Mouse (Mus musculus) macrophage (primary cell): ENCODE results near the gene Smpd3. TPM values are rescaled to one million over a fixed set of nuclear protein-coding genes. Genes with fewer than 3 reads are reported as not detected.

ENCODE experiments used
- H3K27ac ChIP-seq: fragments of 350-480 bp; formaldehyde crosslinking; 2 replicates; pipeline ENCODE4 v1.9.0; 2021
- H3K36me3 ChIP-seq: fragments of 350-480 bp; formaldehyde crosslinking; 2 replicates; pipeline ENCODE4 v1.9.0; 2021; ENCODE audit errors: inconsistent target
- H3K4me3 ChIP-seq: fragments of 350-480 bp; formaldehyde crosslinking; 2 replicates; pipeline ENCODE4 v1.9.0; 2021; ENCODE audit errors: inconsistent target
- H3K79me2 ChIP-seq: fragments of 350-480 bp; formaldehyde crosslinking; 2 replicates; pipeline ENCODE4 v1.9.0; 2021; ENCODE audit errors: inconsistent target
- WGBS: methylation state at CpG from one replicate; pipeline ENCODE4 v1.1.7; 2026; ENCODE audit warnings: inconsistent platforms; ENCODE audit not compliant: missing documents; 5-methylcytosine and 5-hydroxymethylcytosine counted together
- polyA plus RNA-seq: library from polyadenylated mRNA; stranded (reverse); fragments of 250-400 nt; gene quantifications from 3 replicates; pipeline ENCODE4 v1.2.4, GENCODE M21; 2018; ENCODE audit warnings: inconsistent platforms

The Smpd3 gene
- polyA plus RNA-seq, 1 experiment from 2014 or later, result 1.0 TPM

GRCm38 (mm10) chr8:106343471-106343870 is 5.7 kb upstream of the Smpd3 start:
- H3K4me3 ChIP-seq, result no peak overlapping the region
- H3K27ac ChIP-seq, result no peak overlapping the region
- H3K79me2 ChIP-seq, result no peaks in the 10 kb centered on the region
- H3K36me3 ChIP-seq, result no peaks in the 10 kb centered on the region
- WGBS, result 64% methylated on average over 5 of the region's 5 CpGs

- 50% methylated on average over 7 of the region's 7 CpGs for WGBS
Measured at GRCm38 (mm10) chr8:106342828-106343227, 5.0 kb upstream of the Smpd3 start.

GRCm38 (mm10) chr8:106338741-106339209 is 987 bp upstream of the Smpd3 start:
- Histone ChIP-seq H3K36me3 (no peaks in the 10 kb centered on the region), H3K4me3 (peak overlapping the region; percentile 42), H3K27ac (peak overlapping the region; percentile 83), H3K79me2 (no peaks in the 10 kb centered on the region)
- WGBS, result 11% methylated on average over 8 of the region's 8 CpGs

More at GRCm38 (mm10) chr8:106342828-106343227, 5.0 kb upstream of the Smpd3 start:
- Histone ChIP-seq H3K4me3 (no peak overlapping the region), H3K27ac (no peak overlapping the region), H3K79me2 (no peaks in the 10 kb centered on the region), H3K36me3 (no peaks in the 10 kb centered on the region)

GRCm38 (mm10) chr8:106336561-106336960 is 1.2 kb downstream of the Smpd3 start:
- WGBS, result 9% methylated on average over 31 of the region's 41 CpGs
- no peak overlapping the region for H3K4me3 ChIP-seq
- H3K27ac ChIP-seq, result no peak overlapping the region
- no peaks in the 10 kb centered on the region for H3K79me2 ChIP-seq
- H3K36me3 ChIP-seq, result no peaks in the 10 kb centered on the region

GRCm38 (mm10) chr8:106336031-106336430 is 1.8 kb downstream of the Smpd3 start:
- H3K4me3 ChIP-seq, result no peak overlapping the region
- H3K79me2 ChIP-seq, result no peaks in the 10 kb centered on the region
- no peak overlapping the region for H3K27ac ChIP-seq
- H3K36me3 ChIP-seq, result no peaks in the 10 kb centered on the region
- 62% methylated on average over 4 of the region's 4 CpGs for WGBS

- no peaks in the 10 kb centered on the region for H3K36me3 ChIP-seq
- WGBS, result 73% methylated on average over 4 of the region's 4 CpGs
- H3K79me2 ChIP-seq, result no peaks in the 10 kb centered on the region
- H3K27ac ChIP-seq, result no peak overlapping the region
- no peak overlapping the region for H3K4me3 ChIP-seq
Measured at GRCm38 (mm10) chr8:106335196-106335595, 2.6 kb downstream of the Smpd3 start.

GRCm38 (mm10) chr8:106333346-106333745 is 4.4 kb downstream of the Smpd3 start:
- no peaks in the 10 kb centered on the region for H3K79me2 ChIP-seq
- no peak overlapping the region for H3K27ac ChIP-seq
- no peak overlapping the region for H3K4me3 ChIP-seq
- WGBS, result 48% methylated on average over 8 of the region's 8 CpGs
- no peaks in the 10 kb centered on the region for H3K36me3 ChIP-seq

GRCm38 (mm10) chr8:106332498-106332897 is 5.3 kb downstream of the Smpd3 start:
- H3K79me2 ChIP-seq, result no peaks in the 10 kb centered on the region
- no peak overlapping the region for H3K27ac ChIP-seq
- H3K36me3 ChIP-seq, result no peaks in the 10 kb centered on the region
- WGBS, result 58% methylated on average over 4 of the region's 4 CpGs
- no peak overlapping the region for H3K4me3 ChIP-seq

GRCm38 (mm10) chr8:106326624-106327023 is 11.2 kb downstream of the Smpd3 start:
- 92% methylated on average over 4 of the region's 4 CpGs for WGBS
- Histone ChIP-seq H3K79me2 (no peaks in the 10 kb centered on the region), H3K27ac (no peak overlapping the region), H3K36me3 (no peaks in the 10 kb centered on the region), H3K4me3 (no peak overlapping the region)

GRCm38 (mm10) chr8:106321434-106321833 is 16.4 kb downstream of the Smpd3 start:
- Histone ChIP-seq H3K4me3 (no peak overlapping the region), H3K36me3 (no peaks in the 10 kb centered on the region), H3K27ac (no peak overlapping the region), H3K79me2 (no peaks in the 10 kb centered on the region)
- WGBS, result 90% methylated on average over 7 of the region's 7 CpGs

- 91% methylated on average over 6 of the region's 6 CpGs for WGBS
- H3K27ac ChIP-seq, result no peak overlapping the region
- H3K79me2 ChIP-seq, result no peaks in the 10 kb centered on the region
Measured at GRCm38 (mm10) chr8:106320002-106320401, 17.8 kb downstream of the Smpd3 start.

GRCm38 (mm10) chr8:106317091-106317490 is 20.7 kb downstream of the Smpd3 start:
- no peak overlapping the region for H3K4me3 ChIP-seq
- 100% methylated on average over 4 of the region's 4 CpGs for WGBS
- no peaks in the 10 kb centered on the region for H3K36me3 ChIP-seq
- H3K27ac ChIP-seq, result no peak overlapping the region
- H3K79me2 ChIP-seq, result no peaks in the 10 kb centered on the region

More at GRCm38 (mm10) chr8:106320002-106320401, 17.8 kb downstream of the Smpd3 start:
- H3K4me3 ChIP-seq, result no peak overlapping the region
- H3K36me3 ChIP-seq, result no peaks in the 10 kb centered on the region

GRCm38 (mm10) chr8:106316506-106316905 is 21.3 kb downstream of the Smpd3 start:
- Histone ChIP-seq H3K79me2 (no peaks in the 10 kb centered on the region), H3K27ac (no peak overlapping the region), H3K4me3 (no peak overlapping the region), H3K36me3 (no peaks in the 10 kb centered on the region)
- WGBS, result 20% methylated on average over 10 of the region's 10 CpGs

- no peak overlapping the region for H3K4me3 ChIP-seq
- no peaks in the 10 kb centered on the region for H3K79me2 ChIP-seq
- WGBS, result 61% methylated on average over 6 of the region's 6 CpGs
- H3K36me3 ChIP-seq, result no peaks in the 10 kb centered on the region
- no peak overlapping the region for H3K27ac ChIP-seq
Measured at GRCm38 (mm10) chr8:106315402-106316187, 22.2 kb downstream of the Smpd3 start.

GRCm38 (mm10) chr8:106313799-106314198 is 24.0 kb downstream of the Smpd3 start:
- Histone ChIP-seq H3K27ac (no peak overlapping the region), H3K4me3 (no peak overlapping the region), H3K36me3 (no peaks in the 10 kb centered on the region), H3K79me2 (no peaks in the 10 kb centered on the region)
- WGBS, result 94% methylated on average over 2 of the region's 2 CpGs
